Mouse (Mus musculus) C2C12 (cell line): Measurements from ENCODE around the gene Hist1h3f.

Source experiments
- CEBPB ChIP-seq: IDR thresholded peaks from one replicate; pipeline ENCODE4 v1.6.1; 2011; ENCODE audit warnings: low read depth, mild to moderate bottlenecking, control low read depth, moderate library complexity
- CTCF ChIP-seq: IDR thresholded peaks from one replicate; pipeline ENCODE4 v1.5.1; 2011; ENCODE audit not compliant: control insufficient read depth, insufficient read depth, insufficient read length
- FOSL1 ChIP-seq: IDR thresholded peaks from one replicate; pipeline ENCODE4 v1.8.0; 2011; ENCODE audit warnings: mild to moderate bottlenecking, low read length; ENCODE audit not compliant: poor library complexity, insufficient read depth, severe bottlenecking
- MAX ChIP-seq: IDR thresholded peaks from one replicate; pipeline ENCODE4 v1.6.1; 2011; ENCODE audit warnings: mild to moderate bottlenecking, control low read depth
- MYOD1 ChIP-seq: IDR thresholded peaks from one replicate; pipeline ENCODE4 v1.6.1; 2011; ENCODE audit warnings: low read depth; ENCODE audit not compliant: control insufficient read depth, insufficient read length
- USF1 ChIP-seq: IDR thresholded peaks from one replicate; pipeline ENCODE4 v1.6.1; 2011; ENCODE audit warnings: low read depth, mild to moderate bottlenecking, control low read depth, moderate library complexity

- TF ChIP-seq CTCF (no peak), MYOD1 (no peak), MAX (peak; percentile 60), FOSL1 (no peak), USF1 (no peak), CEBPB (no peak)
Observed at GRCm38 (mm10) chr13:23555839-23556416, 12.1 kb downstream of the Hist1h3f start.
